Mouse (Mus musculus) heart, adult 2 months (tissue): Measurements from ENCODE around the gene Olfml2a. TPM values are rescaled to one million over a fixed set of nuclear protein-coding genes. Genes with fewer than 3 reads are reported as not detected.
A peak's percentile ranks its signal among the peaks of the same experiment; 100 is the strongest.

Experiments
- DNase-seq, 2 experiments: peaks; one replicate each; pipeline ENCODE4 v3.0.0; 2021
- H3K27ac ChIP-seq: fragments of 200-600 bp; 2 replicates; pipeline ENCODE4 v1.8.1; 2022
- H3K27me3 ChIP-seq: fragments of 200-500 bp; 2 replicates; pipeline ENCODE4 v1.6.1; 2012; ENCODE audit warnings: mild to moderate bottlenecking, low read length, inconsistent platforms, mixed read lengths; ENCODE audit not compliant: control insufficient read depth, insufficient read depth
- H3K36me3 ChIP-seq: fragments of 200-500 bp; 2 replicates; pipeline ENCODE4 v1.6.1; 2012; ENCODE audit warnings: low read length, inconsistent platforms; ENCODE audit not compliant: control insufficient read depth, insufficient read depth
- H3K4me1 ChIP-seq: fragments of 200-500 bp; 2 replicates; pipeline ENCODE4 v1.6.1; 2011; ENCODE audit warnings: low read length; ENCODE audit not compliant: control insufficient read depth, insufficient read depth
- H3K4me3 ChIP-seq: fragments of 200-600 bp; 2 replicates; pipeline ENCODE4 v1.8.1; 2022
- H3K79me2 ChIP-seq: fragments of 200-500 bp; replicated peaks from 2 replicates; pipeline ENCODE4 v1.6.1; 2012; ENCODE audit warnings: mild to moderate bottlenecking, inconsistent platforms, low read length, moderate library complexity, mixed read lengths; ENCODE audit not compliant: control insufficient read depth, insufficient read depth
- H3K9ac ChIP-seq: fragments of 200-500 bp; 2 replicates; pipeline ENCODE4 v1.6.1; 2012; ENCODE audit warnings: low read depth, mild to moderate bottlenecking, control low read depth, inconsistent platforms, low read length, mixed read lengths
- CTCF ChIP-seq: fragments of 200-600 bp; IDR thresholded peaks from 2 replicates; pipeline ENCODE4 v1.8.1; 2022; ENCODE audit warnings: antibody characterized with exemption, mild to moderate bottlenecking, moderate library complexity
- EP300 ChIP-seq: fragments of 200-500 bp; IDR thresholded peaks from 2 replicates; pipeline ENCODE4 v1.6.1; 2011; ENCODE audit warnings: low read depth, low read length, control low read depth; ENCODE audit not compliant: insufficient read depth
- POLR2A ChIP-seq: fragments of 200-500 bp; IDR thresholded peaks from 2 replicates; pipeline ENCODE4 v1.6.1; 2011; ENCODE audit warnings: mild to moderate bottlenecking, low read depth, low read length, control low read depth; ENCODE audit not compliant: insufficient read depth
- WGBS: fragments of 180-500 bp; shearing (Covaris S2); methylation state at CpG from one replicate; pipeline ENCODE4 v1.1.7; 2018; 5-methylcytosine and 5-hydroxymethylcytosine counted together
- intact Hi-C: fragments of 180-260 bp; cut with DNase I; formaldehyde crosslinking; loops from one replicate; pipeline ENCODE4 v1.15.1; 2025
- polyA plus RNA-seq: library from polyadenylated mRNA; depleted of rRNA; stranded (reverse); fragments of >200 nt; gene quantifications from 2 replicates; pipeline ENCODE4 v1.2.3, GENCODE M21; 2012
- total RNA-seq, 2 experiments: library from RNA; stranded (reverse); gene quantifications; 2 replicates each; pipeline ENCODE4 v1.2.3; 2021

Olfml2a gene
- total and polyA plus RNA-seq, 3 experiments = 2.9 to 3.8 (median 3.0) TPM

- H3K36me3 ChIP-seq = no peaks in the 10 kb centered on the region
- peak; percentile 24 to 52 for DNase-seq
- H3K9ac ChIP-seq = peak overlapping the region; percentile 70
- peak overlapping the region; percentile 80 for H3K4me3 ChIP-seq
- WGBS = 3% methylated on average over 49 of the region's 51 CpGs
- no peaks in the 10 kb centered on the region for H3K4me1 ChIP-seq
- no peaks in the 10 kb centered on the region for H3K27me3 ChIP-seq
- intact Hi-C loops = loop anchor here (2.0 kb wide), 1 partner anchor 141 kb away; no protein-coding TSS in a partner anchor
- no peak for TF ChIP-seq POLR2A
- TF ChIP-seq CTCF = no peak
- no peak for TF ChIP-seq EP300
- peak overlapping the region; percentile 82 for H3K27ac ChIP-seq
- H3K79me2 ChIP-seq = no peaks in the 10 kb centered on the region
These were observed 6.4 kb upstream of the Olfml2a start for GRCm38 (mm10) chr2:38925171-38926080.

- under 1% methylated on average over 45 of the region's 53 CpGs for WGBS
- Histone ChIP-seq H3K9ac (peak overlapping the region; percentile 70), H3K27ac (peak overlapping the region; percentile 82), H3K79me2 (no peaks in the 10 kb centered on the region), H3K4me3 (peak overlapping the region; percentile 80), H3K27me3 (no peaks in the 10 kb centered on the region), H3K36me3 (no peaks in the 10 kb centered on the region), H3K4me1 (no peaks in the 10 kb centered on the region)
- intact Hi-C loops = loop anchor here (2.0 kb wide), 1 partner anchor 140 kb away; no protein-coding TSS in a partner anchor
- DNase-seq = peak; percentile 92 to 93
- TF ChIP-seq CTCF = peak; percentile 39
- TF ChIP-seq EP300 = no peak
- TF ChIP-seq POLR2A = no peak
These were observed 5.5 kb upstream of the Olfml2a start for GRCm38 (mm10) chr2:38926145-38926891.

- Histone ChIP-seq H3K4me3 (peak within 1 kb of the TSS; percentile 80), H3K27me3 (no peaks in the 10 kb centered on the region), H3K27ac (peak within 1 kb of the TSS; percentile 82), H3K4me1 (no peaks in the 10 kb centered on the region), H3K9ac (peak within 1 kb of the TSS; percentile 11; the same call in 1 of the 2 replicates), H3K79me2 (no peaks in the 10 kb centered on the region), H3K36me3 (no peaks in the 10 kb centered on the region)
- TF ChIP-seq POLR2A = no peak
- TF ChIP-seq EP300 = no peak
- TF ChIP-seq CTCF = peak; percentile 78
- DNase-seq = peak; percentile 72 to 80
- 9% methylated on average over 19 of the region's 19 CpGs for WGBS
- intact Hi-C loops = loop anchor here (1.0 to 2.0 kb wide), 2 partner anchors 71 to 139 kb away; no protein-coding TSS in a partner anchor
These were observed 4.4 kb upstream of the Olfml2a start, which contains the start of gene Nr6a1 for GRCm38 (mm10) chr2:38927115-38927979. Gene Nr6a1 (minus strand): TSS chr2:38927688.

GRCm38 (mm10) chr2:38930269-38930668, 1.5 kb upstream of the Olfml2a start:
- Histone ChIP-seq H3K4me1 (peaks cover 2% of the 10 kb centered on the region; the same call in 1 of the 2 replicates), H3K79me2 (no peaks in the 10 kb centered on the region), H3K9ac (no peak overlapping the region), H3K27me3 (no peaks in the 10 kb centered on the region), H3K27ac (no peak overlapping the region), H3K4me3 (no peak overlapping the region), H3K36me3 (no peaks in the 10 kb centered on the region)
- no peak for DNase-seq
- 77% methylated on average over 2 of the region's 2 CpGs for WGBS
- intact Hi-C loops = no loop called here
- TF ChIP-seq EP300 = no peak

GRCm38 (mm10) chr2:38933931-38934330, 2.2 kb downstream of the Olfml2a start:
- no peak overlapping the region; the same call in 1 of the 2 replicates for H3K27ac ChIP-seq
- no peak for DNase-seq
- no peaks in the 10 kb centered on the region for H3K36me3 ChIP-seq
- intact Hi-C loops = no loop called here
- WGBS = 35% methylated on average over 2 of the region's 2 CpGs
- no peaks in the 10 kb centered on the region for H3K27me3 ChIP-seq
- no peaks in the 10 kb centered on the region for H3K79me2 ChIP-seq
- no peak overlapping the region for H3K4me3 ChIP-seq
- H3K4me1 ChIP-seq = peaks cover 2% of the 10 kb centered on the region; the same call in 1 of the 2 replicates
- H3K9ac ChIP-seq = no peak overlapping the region
- TF ChIP-seq EP300 (no peak), POLR2A (no peak), CTCF (no peak)
